Mouse (Mus musculus): ENCODE data around the gene March10.
A peak's percentile ranks its signal among the peaks of the same experiment; 100 is the strongest.

The March10 gene

DNA sequence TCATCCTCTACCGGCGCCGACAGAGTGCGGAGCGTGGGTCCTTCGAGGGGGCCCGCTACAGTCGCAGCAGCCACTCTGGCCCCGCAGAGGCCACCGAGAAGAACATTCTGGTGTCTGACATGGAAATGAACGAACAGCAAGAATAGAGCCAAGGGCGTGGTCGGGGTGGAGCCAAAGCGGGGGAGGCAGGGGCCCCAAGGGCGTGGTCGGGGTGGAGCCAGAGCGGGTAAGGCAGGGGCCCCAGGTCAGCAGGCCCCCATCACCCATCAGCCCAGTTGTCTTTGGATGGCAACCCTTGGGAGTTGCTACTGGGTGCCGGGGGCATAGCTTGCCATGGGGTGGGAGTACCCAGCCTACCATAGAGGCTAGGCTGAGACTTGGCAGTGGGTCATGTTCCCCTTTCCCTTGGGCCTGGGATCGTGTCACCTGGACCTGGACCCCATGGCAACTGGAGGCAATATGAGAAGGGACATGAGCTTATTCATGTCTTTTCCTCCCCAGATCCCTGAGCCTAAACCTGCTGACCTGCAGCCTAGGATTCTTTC is 106.7 kb downstream of the March10 start:
- no peak for DNase-seq

DNA sequence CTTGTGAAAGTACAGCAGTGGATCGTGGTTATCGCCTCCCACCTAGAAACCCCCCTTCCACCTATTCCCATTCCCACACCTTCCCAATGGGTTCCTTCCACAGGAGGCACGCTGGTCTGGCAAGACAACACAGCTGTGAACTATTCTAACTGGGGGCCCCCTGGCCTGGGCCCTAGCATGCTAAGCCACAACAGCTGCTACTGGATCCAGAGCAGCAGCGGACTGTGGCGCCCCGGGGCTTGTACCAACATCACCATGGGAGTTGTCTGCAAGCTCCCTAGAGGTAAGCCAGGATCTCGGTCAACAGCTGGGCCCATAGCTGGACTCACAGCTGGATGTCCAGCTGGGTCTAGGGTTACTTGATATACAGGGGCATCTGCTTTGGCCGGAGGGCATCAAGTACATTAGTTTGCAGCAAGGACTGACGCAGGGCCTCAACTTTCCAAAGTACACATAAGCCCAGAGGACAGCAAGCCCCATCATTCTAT is 108.0 kb downstream of the March10 start:
- DNase-seq, result no peak

GRCm38 (mm10) chr11:105347162-105348161 is 109.1 kb downstream of the March10 start:
- peak; percentile 91 for DNase-seq

- DNase-seq, result peak; percentile 46
These were observed 111.3 kb downstream of the March10 start for GRCm38 (mm10) chr11:105345284-105345683.

GRCm38 (mm10) chr11:105338596-105339390 is 117.7 kb downstream of the March10 start:
- no peak for DNase-seq

DNA sequence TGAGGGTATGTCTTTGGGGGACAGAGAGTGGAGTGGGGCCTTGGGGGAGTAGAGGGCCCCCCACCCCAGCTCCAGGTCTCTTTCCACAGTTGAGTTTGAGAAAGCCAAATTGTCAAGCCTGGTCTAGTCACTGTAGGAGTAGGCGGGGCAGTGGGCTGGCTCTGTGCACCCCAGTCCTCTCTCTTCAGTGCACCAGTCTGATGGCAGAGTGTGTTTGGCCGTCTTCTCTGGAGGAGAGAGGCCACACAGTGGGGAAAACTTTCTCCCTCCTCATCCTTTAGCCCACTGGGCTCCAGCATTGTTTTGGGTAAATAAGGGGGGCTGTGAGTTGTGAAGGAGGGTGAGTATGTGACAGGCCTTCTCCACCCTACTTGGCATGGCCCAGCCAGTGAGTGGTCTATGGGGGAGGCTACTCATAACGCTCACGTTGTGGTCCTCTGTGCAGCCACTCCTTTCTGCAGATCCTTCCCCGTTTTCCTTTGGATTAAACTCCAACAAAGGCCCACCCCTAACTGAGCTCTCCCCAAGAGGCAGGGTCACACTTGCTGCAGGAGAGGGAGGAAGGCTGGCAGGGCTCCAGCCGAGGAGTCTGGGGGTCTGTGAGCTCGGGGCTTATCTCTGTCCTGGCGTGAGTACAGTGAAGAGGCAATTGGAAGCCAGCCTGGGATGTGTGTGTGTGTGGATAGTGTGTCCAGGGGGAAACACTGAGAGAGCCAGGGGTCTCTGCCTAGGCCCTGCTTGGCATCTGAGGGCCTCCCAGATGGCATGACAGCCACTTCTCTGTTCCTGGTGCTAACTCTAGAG is 122.5 kb downstream of the March10 start:
- DNase-seq, result no peak

DNA sequence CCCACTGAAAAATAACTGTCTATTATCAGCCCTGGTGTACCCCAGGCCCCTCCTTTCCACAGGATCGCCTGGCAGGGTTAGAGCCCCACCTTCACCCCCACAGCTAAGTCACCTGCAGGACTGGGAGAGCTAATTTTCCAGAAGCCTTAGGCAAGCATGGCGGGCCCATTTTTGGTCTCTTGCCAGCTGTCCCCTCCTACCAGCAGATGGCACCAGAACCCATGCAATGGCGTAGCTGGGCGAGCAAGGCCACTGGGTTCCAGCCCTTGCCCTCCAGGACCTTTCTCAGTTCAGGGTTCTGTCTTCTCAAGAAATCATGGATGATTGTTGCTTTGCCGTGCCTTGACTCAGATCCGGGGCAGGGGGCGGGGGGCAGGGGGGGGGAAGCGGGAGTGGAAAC is 124.1 kb downstream of the March10 start:
- DNase-seq, result peak; percentile 77

DNA sequence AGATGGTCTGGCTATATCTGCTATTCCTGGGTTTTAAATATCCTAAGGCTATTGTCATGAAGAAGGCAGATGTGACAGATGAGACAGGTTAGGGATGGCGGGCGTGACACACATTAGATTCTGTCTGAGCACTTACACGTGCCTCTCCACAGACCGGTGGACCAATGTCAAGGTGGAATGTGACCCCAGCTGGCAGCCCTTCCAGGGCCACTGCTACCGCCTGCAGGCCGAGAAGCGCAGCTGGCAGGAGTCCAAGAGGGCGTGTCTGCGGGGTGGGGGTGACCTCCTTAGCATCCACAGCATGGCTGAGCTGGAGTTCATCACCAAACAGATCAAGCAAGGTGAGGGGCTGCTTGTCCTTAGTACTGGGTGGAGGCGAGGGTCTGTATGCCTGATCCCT is 124.8 kb downstream of the March10 start:
- DNase-seq, result peak; percentile 72

DNA sequence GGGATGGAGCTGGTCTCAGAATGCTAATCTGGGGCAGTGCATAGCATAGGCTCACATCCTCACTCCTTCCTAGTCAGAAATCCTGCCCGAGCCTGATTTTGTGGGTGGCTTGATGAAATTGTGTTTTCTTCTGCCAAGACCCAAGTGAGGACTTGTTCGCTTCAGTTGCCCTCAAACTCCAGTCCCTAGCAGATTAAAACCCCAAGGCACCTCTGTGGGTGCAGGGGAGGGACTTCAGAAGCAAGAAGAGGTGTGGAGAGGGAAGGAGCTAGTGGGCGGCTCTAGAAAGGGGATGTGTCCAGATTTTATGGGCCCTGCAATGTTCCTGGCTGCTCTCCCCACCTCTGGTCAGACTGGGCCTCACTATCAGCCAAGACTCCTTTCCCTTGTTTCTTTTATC is 125.4 kb downstream of the March10 start:
- DNase-seq, result no peak

GRCm38 (mm10) chr11:105329962-105330361 is 126.6 kb downstream of the March10 start:
- DNase-seq, result no peak

GRCm38 (mm10) chr11:105327101-105327500 is 129.4 kb downstream of the March10 start:
- no peak for DNase-seq

- DNase-seq, result peak; percentile 26
These were observed 133.0 kb downstream of the March10 start for GRCm38 (mm10) chr11:105323530-105323929.

GRCm38 (mm10) chr11:105321090-105321489 is 135.4 kb downstream of the March10 start:
- DNase-seq, result no peak

GRCm38 (mm10) chr11:105317769-105318168 is 138.8 kb downstream of the March10 start:
- DNase-seq, result no peak

- DNase-seq, result no peak
These were observed 140.4 kb downstream of the March10 start for GRCm38 (mm10) chr11:105316121-105316520.

DNA sequence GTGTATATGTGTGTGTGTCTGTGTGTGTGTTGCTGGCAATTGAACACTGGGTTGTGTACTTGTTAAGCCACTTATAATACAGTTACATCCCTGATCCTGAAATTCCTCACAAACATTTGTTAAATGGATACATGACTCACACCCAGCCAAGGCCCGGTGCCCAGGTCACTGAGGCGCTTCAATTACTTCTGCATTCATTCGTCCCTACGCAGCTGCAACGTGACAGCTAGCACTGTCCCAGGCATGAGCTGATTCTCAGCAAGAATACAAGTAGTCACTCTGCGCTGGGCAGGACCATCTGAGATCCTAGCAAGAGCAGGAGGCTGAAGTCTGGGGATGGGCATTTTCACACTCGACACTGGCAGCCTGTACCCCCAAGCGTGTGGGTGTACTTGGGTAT is 141.2 kb downstream of the March10 start:
- DNase-seq, result peak; percentile 29

DNA sequence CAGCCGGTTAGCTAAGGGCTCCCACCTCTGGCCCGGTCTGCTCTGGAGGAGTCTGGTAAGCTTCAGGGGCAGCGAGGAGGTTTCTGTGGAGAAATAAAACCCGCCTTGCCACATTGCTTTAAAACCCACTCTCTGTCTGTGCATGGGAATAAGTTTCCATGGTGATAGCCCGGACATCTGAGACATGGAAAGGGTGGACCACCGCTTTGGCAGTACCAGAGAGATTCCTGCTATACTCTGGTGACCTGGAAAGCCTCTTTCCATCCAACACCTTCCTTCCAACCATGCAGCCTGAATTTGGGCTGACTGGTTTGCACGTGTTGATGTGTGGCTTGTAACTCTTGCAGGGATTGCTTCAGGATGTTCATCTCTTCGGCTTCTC is 142.9 kb downstream of the March10 start:
- no peak for DNase-seq

GRCm38 (mm10) chr11:105312972-105313632 is 143.4 kb downstream of the March10 start:
- peak; percentile 60 for DNase-seq

GRCm38 (mm10) chr11:105312311-105312942 is 144.1 kb downstream of the March10 start:
- DNase-seq, result no peak

- peak; percentile 69 for DNase-seq
These were observed 145.1 kb downstream of the March10 start for GRCm38 (mm10) chr11:105311291-105311975.

Measured in lung, postnatal 14 days (tissue).